Mouse (Mus musculus) thymus, adult 2 months (tissue): ENCODE results near the gene Il9r.

Experiments
- CTCF ChIP-seq: fragments of 200-500 bp; IDR thresholded peaks from 2 replicates; pipeline ENCODE4 v1.5.1; 2012; ENCODE audit warnings: mild to moderate bottlenecking, control low read depth, low read length, moderate library complexity, borderline replicate concordance; ENCODE audit not compliant: control insufficient read depth, poor library complexity, insufficient read depth; ENCODE audit errors: extremely low read depth
- POLR2A ChIP-seq: fragments of 200-500 bp; IDR thresholded peaks from 2 replicates; pipeline ENCODE4 v1.6.1; 2012; ENCODE audit warnings: mild to moderate bottlenecking, low read length, control low read depth, moderate library complexity; ENCODE audit not compliant: control insufficient read depth, poor library complexity, insufficient read depth; ENCODE audit errors: extremely low read depth

DNA sequence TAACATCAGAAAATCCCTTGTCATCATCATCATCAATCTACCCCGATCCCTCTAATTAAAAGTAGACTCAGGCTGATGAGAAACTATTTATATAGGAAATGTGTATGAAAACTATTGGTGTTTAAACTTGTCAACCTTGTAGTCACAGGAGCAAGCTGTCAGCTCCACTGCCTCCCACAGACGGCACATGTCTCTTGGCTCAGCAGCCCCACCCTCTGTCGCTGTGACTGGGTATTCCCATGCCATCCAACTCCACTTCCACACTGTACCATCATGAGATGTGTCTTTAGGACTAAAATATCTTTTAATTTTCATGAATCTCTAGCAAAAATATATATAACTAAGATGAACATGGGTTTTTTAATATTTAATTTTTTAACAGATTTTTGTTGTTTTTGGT is 48.3 kb upstream of the Il9r start:
- no peak for TF ChIP-seq POLR2A
- TF ChIP-seq CTCF: no peak
